ENCODE assay signal across 13 mouse cellular contexts in the genomic region with DNA sequence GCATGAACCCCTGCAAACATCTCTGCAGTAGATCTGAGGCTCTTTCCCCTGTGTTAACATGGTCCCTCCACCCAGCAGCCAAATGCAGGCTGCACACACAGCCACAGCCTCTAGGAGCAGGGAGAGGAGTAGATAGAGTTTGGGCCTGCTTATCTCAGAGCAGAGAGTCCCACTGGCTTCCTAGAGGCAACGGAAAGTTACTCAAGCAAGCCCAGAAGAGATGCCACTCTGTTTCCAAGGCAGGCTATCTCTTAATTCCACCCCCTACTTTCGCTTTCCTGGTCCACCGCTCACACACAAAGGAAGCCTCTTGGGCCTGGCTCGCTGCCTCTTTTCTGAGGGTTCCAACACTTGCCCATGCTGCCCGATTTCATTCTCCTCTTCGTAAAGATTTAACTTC. TPM values are rescaled to one million over a fixed set of nuclear protein-coding genes. Genes with fewer than 3 reads are reported as not detected.
DNase-seq lines count a peak whose midpoint lies in the region; ATAC-seq and TF ChIP-seq lines count a peak whose summit lies in the region.
"Had no signal": no experiment of that assay in that cellular context is flagged by ENCODE, and none has a peak within 500 bp of the region (broad histone marks: within the 10 kb centered on the region; RNA-seq: fewer than 3 reads in every experiment).

No protein-coding gene starts in this region.

- no peaks in the 10 kb centered on the region for H3K36me3 ChIP-seq in heart, embryonic 10.5 days
- H3K36me3 ChIP-seq in stomach, embryonic 14.5 days (ENCODE audit: control insufficient read depth, insufficient read depth, low read length) = no peaks in the 10 kb centered on the region
- H3K36me3 ChIP-seq in stomach, postnatal 0 days (ENCODE audit: control insufficient read depth, insufficient read depth, low read length) = no peaks in the 10 kb centered on the region

- H3K9me3 ChIP-seq in heart, embryonic 10.5 days = no peaks in the 10 kb centered on the region
- no peaks in the 10 kb centered on the region for H3K9me3 ChIP-seq in stomach, embryonic 14.5 days (ENCODE audit: control insufficient read depth, low read depth, low read length)
- no peaks in the 10 kb centered on the region for H3K9me3 ChIP-seq in stomach, postnatal 0 days (ENCODE audit: control insufficient read depth, low read length)

- no peak overlapping the region for H3K4me2 ChIP-seq in stomach, embryonic 14.5 days (replicated peaks; ENCODE audit: low read depth, low read length)
- no peak overlapping the region for H3K4me2 ChIP-seq in stomach, postnatal 0 days (replicated peaks; ENCODE audit: low read depth)

- peak overlapping the region; percentile 6; the same call in 1 of the 2 replicates for H3K27ac ChIP-seq in heart, embryonic 10.5 days
- no peak overlapping the region for H3K27ac ChIP-seq in stomach, embryonic 14.5 days (ENCODE audit: low read length)
- no peak overlapping the region for H3K27ac ChIP-seq in stomach, postnatal 0 days (replicated peaks)

- DNase-seq in heart, embryonic 10.5 days (ENCODE audit: low spot score) = no peak
- no peak for DNase-seq in heart, postnatal 36 days
- DNase-seq in stomach, postnatal 0 days (ENCODE audit: low spot score) = no peak
- peak; percentile 72 for DNase-seq in liver
- DNase-seq in right cerebral cortex, postnatal 4 days = no peak
- DNase-seq in adrenal gland, postnatal 10 days = no peak
- DNase-seq in cerebellum, adult 11-12 months = no peak
- DNase-seq: cerebellum, adult 9-11 months; gastrocnemius, postnatal 36 days had no signal

- no peak for TF ChIP-seq EP300 in stomach, postnatal 0 days (optimal IDR thresholded peaks at IDR 0.05)

- no peak for TF ChIP-seq CTCF in stomach, postnatal 0 days (IDR thresholded peaks at IDR 0.05; ENCODE audit: low read depth)

- 49% methylated on average over 6 of the region's 6 CpGs for WGBS in heart, embryonic 10.5 days
- 76% methylated on average over 6 of the region's 6 CpGs for WGBS in stomach, embryonic 14.5 days
- 83% methylated on average over 6 of the region's 6 CpGs for WGBS in stomach, postnatal 0 days

- peaks cover 6% of the 10 kb centered on the region for H3K4me1 ChIP-seq in heart, embryonic 10.5 days
- no peaks in the 10 kb centered on the region for H3K4me1 ChIP-seq in stomach, embryonic 14.5 days (ENCODE audit: control insufficient read depth, insufficient read depth, low read length)
- H3K4me1 ChIP-seq in stomach, postnatal 0 days (replicated peaks; ENCODE audit: control insufficient read depth, insufficient read depth) = no peaks in the 10 kb centered on the region

- no peak overlapping the region for H3K4me3 ChIP-seq in heart, embryonic 10.5 days
- no peak overlapping the region for H3K4me3 ChIP-seq in stomach, embryonic 14.5 days (ENCODE audit: low read depth, low read length)
- H3K4me3 ChIP-seq in stomach, postnatal 0 days (ENCODE audit: low read depth, low read length) = no peak overlapping the region

- H3K9ac ChIP-seq in stomach, embryonic 14.5 days (replicated peaks; ENCODE audit: low read depth, low read length) = no peak overlapping the region
- H3K9ac ChIP-seq in stomach, postnatal 0 days (ENCODE audit: low read length) = no peak overlapping the region

- intact Hi-C loops in heart, postnatal 36 days (cut with DNase I) = no loop called here

- H3K27me3 ChIP-seq in heart, embryonic 10.5 days (ENCODE audit: insufficient read depth, poor library complexity, severe bottlenecking) = no peaks in the 10 kb centered on the region
- H3K27me3 ChIP-seq in stomach, embryonic 14.5 days (ENCODE audit: control insufficient read depth, insufficient read depth, low read length) = no peaks in the 10 kb centered on the region
- H3K27me3 ChIP-seq in stomach, postnatal 0 days (ENCODE audit: control insufficient read depth, insufficient read depth, low read length) = no peaks in the 10 kb centered on the region
- H3K27me3 ChIP-seq: Patski had no signal

- ATAC-seq in stomach, embryonic 14.5 days (ENCODE audit: insufficient number of reproducible peaks, insufficient read depth, low FRiP score, low read depth) = peak; percentile 46; the same call in 1 of the 2 replicates
- no peak for ATAC-seq in stomach, postnatal 0 days (ENCODE audit: low FRiP score, low TSS enrichment)
- ATAC-seq: Patski had no signal

RNA-seq across cellular contexts. Expression of a gene that starts 3.7 kb away (rescaled TPM):
- polyA plus RNA-seq in heart, embryonic 10.5 days (2016; fragmentation: Nextera tagmentation; extraction: Ambion mirVana) = not detected in 2 replicates
- total RNA-seq in heart, postnatal 36 days (2021) = under 1 TPM; 0.22 to 0.47 TPM
- 0.13 and 0.27 TPM in 2 replicates for polyA plus RNA-seq in stomach, embryonic 14.5 days (2014; fragmentation: Nextera tagmentation; extraction: Ambion mirVana)
- 0.13 and 0.21 TPM in 2 replicates for polyA plus RNA-seq in stomach, postnatal 0 days (2015; fragmentation: Nextera tagmentation; extraction: Ambion mirVana)
- total RNA-seq in adrenal gland, postnatal 10 days (2021) = 1 to 10 TPM; 1.0 to 1.4 TPM
- total RNA-seq: gastrocnemius, postnatal 36 days; left cerebral cortex, postnatal 25 days had no signal
- polyA plus RNA-seq: kidney, embryonic 14.5 days; Patski had no signal

RNA-seq across cellular contexts. Expression of a gene that starts 39.3 kb away (rescaled TPM):
- 12.6 and 12.7 TPM in 2 replicates for polyA plus RNA-seq in heart, embryonic 10.5 days (2016; fragmentation: Nextera tagmentation; extraction: Ambion mirVana)
- total RNA-seq in heart, postnatal 36 days (2021) = 10 to 100 TPM; 82.0 to 85.0 TPM
- 31.1 and 39.0 TPM in 2 replicates for polyA plus RNA-seq in stomach, embryonic 14.5 days (2014; fragmentation: Nextera tagmentation; extraction: Ambion mirVana)
- polyA plus RNA-seq in stomach, postnatal 0 days (2015; fragmentation: Nextera tagmentation; extraction: Ambion mirVana) = 7.9 and 10.4 TPM in 2 replicates
- total RNA-seq in adrenal gland, postnatal 10 days (2021) = 100 to 1,000 TPM; 106 to 118 TPM
